Mouse (Mus musculus) midbrain, postnatal 0 days (tissue): Measurements from ENCODE around the gene Dbh. TPM values are rescaled to one million over a fixed set of nuclear protein-coding genes. Genes with fewer than 3 reads are reported as not detected.

Experiments used
- ATAC-seq: fragments of 200-750 bp; cut with Nextera tagmentation; 2 replicates; pipeline ENCODE4 v1.8.0; 2017; ENCODE audit warnings: moderate number of reproducible peaks, mild to moderate bottlenecking, moderate TSS enrichment, moderate library complexity; ENCODE audit not compliant: low FRiP score
- DNase-seq: peaks from one replicate; pipeline ENCODE4 v3.0.0-alpha.2; 2015; ENCODE audit warnings: low spot score
- H3K27ac ChIP-seq: fragments of 300-500 bp; sonication (generic); 2 replicates; pipeline ENCODE4 v1.5.1; 2014; ENCODE audit warnings: low read depth, mild to moderate bottlenecking, low read length, mixed read lengths
- H3K27me3 ChIP-seq: fragments of 300-500 bp; sonication (generic); 2 replicates; pipeline ENCODE4 v1.6.1; 2014; ENCODE audit warnings: low read length, control low read depth, mixed read lengths; ENCODE audit not compliant: insufficient read depth
- H3K36me3 ChIP-seq: fragments of 300-500 bp; sonication (generic); 2 replicates; pipeline ENCODE4 v1.6.1; 2014; ENCODE audit warnings: low read length, control low read depth, mixed read lengths; ENCODE audit not compliant: insufficient read depth
- H3K4me1 ChIP-seq: fragments of 300-500 bp; sonication (generic); 2 replicates; pipeline ENCODE4 v1.6.1; 2014; ENCODE audit warnings: mild to moderate bottlenecking, control low read depth, antibody characterized with exemption, low read length, mixed read lengths; ENCODE audit not compliant: insufficient read depth
- H3K4me2 ChIP-seq: fragments of 300-500 bp; sonication (generic); 2 replicates; pipeline ENCODE4 v1.6.1; 2014; ENCODE audit warnings: low read depth, mild to moderate bottlenecking, low read length, mixed read lengths; ENCODE audit not compliant: poor library complexity, severe bottlenecking
- H3K4me3 ChIP-seq: fragments of 300-500 bp; sonication (generic); 2 replicates; pipeline ENCODE4 v1.5.1; 2014; ENCODE audit warnings: low read depth, mild to moderate bottlenecking, low read length, moderate library complexity
- H3K9ac ChIP-seq: fragments of 300-500 bp; sonication (generic); replicated peaks from 2 replicates; pipeline ENCODE4 v1.6.1; 2014; ENCODE audit warnings: mild to moderate bottlenecking, low read length, moderate library complexity, mixed read lengths; ENCODE audit not compliant: poor library complexity, severe bottlenecking
- H3K9me3 ChIP-seq: fragments of 300-500 bp; sonication (generic); 2 replicates; pipeline ENCODE4 v1.6.1; 2016; ENCODE audit warnings: low read length, control low read depth
- CTCF ChIP-seq: IDR thresholded peaks from 2 replicates; pipeline ENCODE4 v1.5.1; 2016; ENCODE audit warnings: antibody characterized with exemption, mild to moderate bottlenecking
- WGBS: fragments of 180-500 bp; shearing (Covaris S2); extraction: QIAGEN DNeasy Blood & Tissue Kit; methylation state at CpG from one replicate; pipeline ENCODE4 v1.1.7; 2014; 5-methylcytosine and 5-hydroxymethylcytosine counted together
- polyA plus RNA-seq: library from polyadenylated mRNA; unstranded; fragments of >200 nt; fragmentation: Nextera tagmentation; extraction: Ambion mirVana; gene quantifications from 2 replicates; pipeline ENCODE4 v1.2.1, GENCODE M21; 2015
- total RNA-seq: library from RNA; depleted of rRNA; stranded (reverse); fragments of >200 nt; gene quantifications from 2 replicates; pipeline ENCODE4 v1.2.3, GENCODE M21; 2014; rRNA removed

Dbh gene
- total and polyA plus RNA-seq, 2 experiments from 2014 or later, result 0.21 to 12.3 TPM

- no peak for TF ChIP-seq CTCF
- ATAC-seq (no peak), DNase-seq (no peak)
- Histone ChIP-seq H3K4me1 (no peaks in the 10 kb centered on the region), H3K4me3 (no peak overlapping the region), H3K9me3 (no peaks in the 10 kb centered on the region), H3K36me3 (no peaks in the 10 kb centered on the region), H3K27me3 (no peaks in the 10 kb centered on the region), H3K27ac (no peak overlapping the region), H3K4me2 (no peak overlapping the region), H3K9ac (no peak overlapping the region)
- WGBS, result 39% methylated on average over 7 of the region's 7 CpGs
These were observed 67.3 kb downstream of the Dbh start for GRCm38 (mm10) chr2:27232376-27232775.

Other genes with a start within 250 kb of the Dbh start
- 27.5 and 30.0 TPM in 2 replicates for gene Surf2, start 248.9 kb upstream of the Dbh start, total RNA-seq
- 55.2 and 55.5 TPM in 2 replicates for gene Surf2, start 248.9 kb upstream of the Dbh start, polyA plus RNA-seq
- gene Surf1, start 248.7 kb upstream of the Dbh start, total RNA-seq, result 59.7 and 78.8 TPM in 2 replicates
- 112 and 122 TPM in 2 replicates for gene Surf1, start 248.7 kb upstream of the Dbh start, polyA plus RNA-seq
- 108 and 120 TPM in 2 replicates for gene Surf4, start 231.3 kb upstream of the Dbh start, total RNA-seq
- 101 and 102 TPM in 2 replicates for gene Surf4, start 231.3 kb upstream of the Dbh start, polyA plus RNA-seq
- gene Stkld1, start 231.2 kb upstream of the Dbh start, total RNA-seq, result 0.33 TPM in 1 of 2 replicates, not detected in the other
- 0.11 and 0.17 TPM in 2 replicates for gene Stkld1, start 231.2 kb upstream of the Dbh start, polyA plus RNA-seq
- gene Rexo4, start 200.8 kb upstream of the Dbh start, total RNA-seq, result 39.1 and 41.8 TPM in 2 replicates
- gene Rexo4, start 200.8 kb upstream of the Dbh start, polyA plus RNA-seq, result 26.0 and 29.4 TPM in 2 replicates
- gene Adamts13, start 191.8 kb upstream of the Dbh start, total RNA-seq, result 0.38 TPM in 1 of 2 replicates, not detected in the other
- 0.31 TPM in 1 of 2 replicates, not detected in the other for gene Adamts13, start 191.8 kb upstream of the Dbh start, polyA plus RNA-seq
- gene Cacfd1, start 155.3 kb upstream of the Dbh start, total RNA-seq, result 52.8 and 63.0 TPM in 2 replicates
- 97.1 and 98.8 TPM in 2 replicates for gene Cacfd1, start 155.3 kb upstream of the Dbh start, polyA plus RNA-seq
- 23.8 and 31.8 TPM in 2 replicates for gene Slc2a6, start 137.2 kb upstream of the Dbh start, total RNA-seq
- 14.4 and 14.8 TPM in 2 replicates for gene Slc2a6, start 137.2 kb upstream of the Dbh start, polyA plus RNA-seq
- gene Mymk, start 93.1 kb upstream of the Dbh start, total RNA-seq, result 0.16 TPM in 1 of 2 replicates, not detected in the other
- gene Mymk, start 93.1 kb upstream of the Dbh start, polyA plus RNA-seq, result 0.15 TPM in 1 of 2 replicates, not detected in the other
- gene Adamtsl2, start 85.9 kb upstream of the Dbh start, total RNA-seq, result 14.3 and 17.0 TPM in 2 replicates
- gene Adamtsl2, start 85.9 kb upstream of the Dbh start, polyA plus RNA-seq, result 7.3 and 9.3 TPM in 2 replicates
- 4.9 and 8.4 TPM in 2 replicates for gene Fam163b, start 22.7 kb upstream of the Dbh start, total RNA-seq
- gene Fam163b, start 22.7 kb upstream of the Dbh start, polyA plus RNA-seq, result 13.0 and 13.9 TPM in 2 replicates
- 9.5 and 11.8 TPM in 2 replicates for gene Sardh, start 83.1 kb downstream of the Dbh start, total RNA-seq
- 7.4 and 8.9 TPM in 2 replicates for gene Sardh, start 83.1 kb downstream of the Dbh start, polyA plus RNA-seq